In genomic region chr5:143252791-143253185, GRCm38 (mm10) we compare ENCODE assay signal across 12 mouse cellular contexts. TPM values are rescaled to one million over a fixed set of nuclear protein-coding genes. Genes with fewer than 3 reads are reported as not detected.
A peak's percentile ranks its signal among the peaks of the same experiment; 100 is the strongest.
DNase-seq lines count a peak whose midpoint lies in the region; ATAC-seq lines count a peak whose summit lies in the region.
"Had no signal": no experiment of that assay in that cellular context is flagged by ENCODE, and none has a peak within 500 bp of the region (broad histone marks: within the 10 kb centered on the region; RNA-seq: fewer than 3 reads in every experiment).

No protein-coding gene starts in this region.

- no peak overlapping the region for H3K27ac ChIP-seq in intestine, embryonic 14.5 days (ENCODE audit: low read depth)
- H3K27ac ChIP-seq in intestine, embryonic 16.5 days (ENCODE audit: low read length) = no peak overlapping the region
- H3K27ac ChIP-seq in neural tube, embryonic 12.5 days = no peak overlapping the region
- H3K27ac ChIP-seq in neural tube, embryonic 15.5 days (replicated peaks) = no peak overlapping the region
- H3K27ac ChIP-seq in forebrain, embryonic 15.5 days (replicated peaks) = no peak overlapping the region
- H3K27ac ChIP-seq in neural tube, embryonic 13.5 days (replicated peaks) = no peak overlapping the region

- H3K9ac ChIP-seq in intestine, embryonic 14.5 days (ENCODE audit: low read length) = no peak overlapping the region
- no peak overlapping the region for H3K9ac ChIP-seq in intestine, embryonic 16.5 days (ENCODE audit: low read depth, low read length)
- H3K9ac ChIP-seq in neural tube, embryonic 12.5 days = no peak overlapping the region
- no peak overlapping the region for H3K9ac ChIP-seq in neural tube, embryonic 15.5 days (replicated peaks)
- H3K9ac ChIP-seq in forebrain, embryonic 15.5 days (replicated peaks) = no peak overlapping the region
- H3K9ac ChIP-seq in neural tube, embryonic 13.5 days = no peak overlapping the region

- H3K27me3 ChIP-seq in intestine, embryonic 14.5 days (replicated peaks; ENCODE audit: control insufficient read depth, insufficient read depth, low read length) = peaks cover 62% of the 10 kb centered on the region
- peaks cover 50% of the 10 kb centered on the region for H3K27me3 ChIP-seq in intestine, embryonic 16.5 days (replicated peaks; ENCODE audit: control insufficient read depth, insufficient read depth, low read length)
- peaks cover 67% of the 10 kb centered on the region for H3K27me3 ChIP-seq in neural tube, embryonic 12.5 days (replicated peaks)
- peaks cover 61% of the 10 kb centered on the region for H3K27me3 ChIP-seq in neural tube, embryonic 15.5 days (replicated peaks)
- H3K27me3 ChIP-seq in forebrain, embryonic 15.5 days = peaks cover 40% of the 10 kb centered on the region
- H3K27me3 ChIP-seq in neural tube, embryonic 13.5 days = peaks cover 71% of the 10 kb centered on the region

- peaks cover 36% of the 10 kb centered on the region for H3K36me3 ChIP-seq in intestine, embryonic 14.5 days (ENCODE audit: control insufficient read depth, insufficient read depth, low read length)
- peaks cover 11% of the 10 kb centered on the region for H3K36me3 ChIP-seq in intestine, embryonic 16.5 days (ENCODE audit: control insufficient read depth, insufficient read depth, low read length)
- peaks cover 71% of the 10 kb centered on the region for H3K36me3 ChIP-seq in neural tube, embryonic 12.5 days
- H3K36me3 ChIP-seq in neural tube, embryonic 15.5 days = peaks cover 71% of the 10 kb centered on the region
- peaks cover 62% of the 10 kb centered on the region for H3K36me3 ChIP-seq in forebrain, embryonic 15.5 days
- H3K36me3 ChIP-seq in neural tube, embryonic 13.5 days = peaks cover 95% of the 10 kb centered on the region

- DNase-seq in intestine, embryonic 14.5 days (ENCODE audit: low spot score) = no peak
- DNase-seq in adrenal gland, adult 18-20 months (ENCODE audit: low spot score in 2 of 2) = no peak
- no peak for DNase-seq in ovary, postnatal 36 days (ENCODE audit: low spot score)
- DNase-seq: adrenal gland, adult 8-10 months had no signal

- ATAC-seq in intestine, embryonic 14.5 days (replicated peaks; ENCODE audit: low FRiP score, low TSS enrichment, low read depth) = no peak
- no peak for ATAC-seq in intestine, embryonic 16.5 days
- ATAC-seq in neural tube, embryonic 12.5 days (ENCODE audit: low FRiP score, low read depth) = no peak
- no peak for ATAC-seq in neural tube, embryonic 15.5 days (ENCODE audit: low FRiP score)
- no peak for ATAC-seq in forebrain, embryonic 15.5 days (replicated peaks)
- no peak for ATAC-seq in neural tube, embryonic 13.5 days (ENCODE audit: low read depth)

- H3K4me2 ChIP-seq in intestine, embryonic 14.5 days (ENCODE audit: low read length) = no peak overlapping the region
- H3K4me2 ChIP-seq in intestine, embryonic 16.5 days (ENCODE audit: low read depth, low read length) = no peak overlapping the region
- H3K4me2 ChIP-seq in neural tube, embryonic 12.5 days (replicated peaks) = no peak overlapping the region; the same call in 1 of the 2 replicates
- no peak overlapping the region for H3K4me2 ChIP-seq in neural tube, embryonic 15.5 days
- H3K4me2 ChIP-seq in forebrain, embryonic 15.5 days (replicated peaks) = no peak overlapping the region
- peak overlapping the region; percentile 55; the same call in 1 of the 2 replicates for H3K4me2 ChIP-seq in neural tube, embryonic 13.5 days

- WGBS in intestine, embryonic 14.5 days = 41% methylated on average over 18 of the region's 18 CpGs
- 51% methylated on average over 18 of the region's 18 CpGs for WGBS in intestine, embryonic 16.5 days
- 22% methylated on average over 18 of the region's 18 CpGs for WGBS in neural tube, embryonic 12.5 days
- 44% methylated on average over 18 of the region's 18 CpGs for WGBS in neural tube, embryonic 15.5 days
- WGBS in forebrain, embryonic 15.5 days = 50% methylated on average over 18 of the region's 18 CpGs
- WGBS in neural tube, embryonic 13.5 days = 21% methylated on average over 18 of the region's 18 CpGs

- H3K4me3 ChIP-seq in intestine, embryonic 14.5 days (ENCODE audit: low read depth, low read length) = peak overlapping the region; percentile 33; the same call in 1 of the 2 replicates
- no peak overlapping the region for H3K4me3 ChIP-seq in intestine, embryonic 16.5 days (ENCODE audit: low read length)
- 0 out of 2 replicates have a peak overlapping the region, but pooled peaks have one; percentile 31 for H3K4me3 ChIP-seq in neural tube, embryonic 12.5 days
- no peak overlapping the region for H3K4me3 ChIP-seq in neural tube, embryonic 15.5 days (replicated peaks)
- H3K4me3 ChIP-seq in forebrain, embryonic 15.5 days = peak overlapping the region; percentile 35; the same call in 1 of the 2 replicates
- peak overlapping the region; percentile 29 for H3K4me3 ChIP-seq in neural tube, embryonic 13.5 days

- H3K9me3 ChIP-seq in intestine, embryonic 14.5 days (ENCODE audit: control insufficient read depth, low read length) = no peaks in the 10 kb centered on the region
- H3K9me3 ChIP-seq in intestine, embryonic 16.5 days (ENCODE audit: control insufficient read depth, low read length) = peaks cover 4% of the 10 kb centered on the region
- H3K9me3 ChIP-seq in neural tube, embryonic 12.5 days = no peaks in the 10 kb centered on the region
- no peaks in the 10 kb centered on the region for H3K9me3 ChIP-seq in neural tube, embryonic 15.5 days (replicated peaks)
- no peaks in the 10 kb centered on the region for H3K9me3 ChIP-seq in forebrain, embryonic 15.5 days
- H3K9me3 ChIP-seq in neural tube, embryonic 13.5 days = no peaks in the 10 kb centered on the region

- H3K4me1 ChIP-seq in intestine, embryonic 14.5 days (replicated peaks; ENCODE audit: control insufficient read depth, insufficient read depth, low read length) = peaks cover 4% of the 10 kb centered on the region
- H3K4me1 ChIP-seq in intestine, embryonic 16.5 days (ENCODE audit: control insufficient read depth, insufficient read depth, low read length) = peaks cover 14% of the 10 kb centered on the region
- H3K4me1 ChIP-seq in neural tube, embryonic 12.5 days = peaks cover 18% of the 10 kb centered on the region
- H3K4me1 ChIP-seq in neural tube, embryonic 15.5 days = peaks cover 19% of the 10 kb centered on the region
- peaks cover 20% of the 10 kb centered on the region for H3K4me1 ChIP-seq in forebrain, embryonic 15.5 days
- peaks cover 25% of the 10 kb centered on the region for H3K4me1 ChIP-seq in neural tube, embryonic 13.5 days (replicated peaks)

RNA-seq across cellular contexts. Expression of gene Zfp316, which starts 17.0 kb away (rescaled TPM):
- 1.2 and 2.0 TPM in 2 replicates for polyA plus RNA-seq in intestine, embryonic 14.5 days (2014; fragmentation: Nextera tagmentation; extraction: Ambion mirVana)
- polyA plus RNA-seq in intestine, embryonic 16.5 days (2015; fragmentation: Nextera tagmentation; extraction: Ambion mirVana) = 0.43 and 0.56 TPM in 2 replicates
- polyA plus RNA-seq in neural tube, embryonic 12.5 days (2016; fragmentation: Nextera tagmentation; extraction: Ambion mirVana) = 17.3 and 17.4 TPM in 2 replicates
- polyA plus RNA-seq in neural tube, embryonic 15.5 days (2015; fragmentation: Nextera tagmentation; extraction: Ambion mirVana) = 8.0 and 9.7 TPM in 2 replicates
- 12.7 and 13.6 TPM in 2 replicates for polyA plus RNA-seq in forebrain, embryonic 15.5 days (2015; fragmentation: Nextera tagmentation; extraction: Ambion mirVana)
- polyA plus RNA-seq in neural tube, embryonic 13.5 days (2015; fragmentation: Nextera tagmentation; extraction: Ambion mirVana) = 10.1 and 10.5 TPM in 2 replicates
- total RNA-seq in adrenal gland, adult 18-20 months (2021) = 1 to 10 TPM; 6.1 to 7.7 TPM

RNA-seq across cellular contexts. Expression of gene Zfp12, which starts 17.8 kb away (rescaled TPM):
- 14.0 and 16.6 TPM in 2 replicates for polyA plus RNA-seq in intestine, embryonic 14.5 days (2014; fragmentation: Nextera tagmentation; extraction: Ambion mirVana)
- polyA plus RNA-seq in intestine, embryonic 16.5 days (2015; fragmentation: Nextera tagmentation; extraction: Ambion mirVana) = 7.4 and 8.0 TPM in 2 replicates
- 28.1 and 29.3 TPM in 2 replicates for polyA plus RNA-seq in neural tube, embryonic 12.5 days (2016; fragmentation: Nextera tagmentation; extraction: Ambion mirVana)
- polyA plus RNA-seq in neural tube, embryonic 15.5 days (2015; fragmentation: Nextera tagmentation; extraction: Ambion mirVana) = 17.3 and 19.0 TPM in 2 replicates
- polyA plus RNA-seq in forebrain, embryonic 15.5 days (2015; fragmentation: Nextera tagmentation; extraction: Ambion mirVana) = 27.1 and 28.8 TPM in 2 replicates
- polyA plus RNA-seq in neural tube, embryonic 13.5 days (2015; fragmentation: Nextera tagmentation; extraction: Ambion mirVana) = 22.0 and 23.6 TPM in 2 replicates
- 10 to 100 TPM; 21.2 to 22.1 TPM for total RNA-seq in adrenal gland, adult 18-20 months (2021)

RNA-seq across cellular contexts. Expression of gene Spdye4a, which starts 26.1 kb away (rescaled TPM):
- not detected in 2 replicates for polyA plus RNA-seq in intestine, embryonic 14.5 days (2014; fragmentation: Nextera tagmentation; extraction: Ambion mirVana)
- not detected in 2 replicates for polyA plus RNA-seq in intestine, embryonic 16.5 days (2015; fragmentation: Nextera tagmentation; extraction: Ambion mirVana)
- polyA plus RNA-seq in neural tube, embryonic 12.5 days (2016; fragmentation: Nextera tagmentation; extraction: Ambion mirVana) = not detected in 2 replicates
- not detected in 2 replicates for polyA plus RNA-seq in neural tube, embryonic 15.5 days (2015; fragmentation: Nextera tagmentation; extraction: Ambion mirVana)
- not detected in 2 replicates for polyA plus RNA-seq in forebrain, embryonic 15.5 days (2015; fragmentation: Nextera tagmentation; extraction: Ambion mirVana)
- polyA plus RNA-seq in neural tube, embryonic 13.5 days (2015; fragmentation: Nextera tagmentation; extraction: Ambion mirVana) = not detected in 2 replicates
- not detected for total RNA-seq in adrenal gland, adult 18-20 months (2021)
- total RNA-seq: adrenal gland, adult 8-10 months; left cerebral cortex, postnatal 4 days; MEL had no signal
- polyA plus RNA-seq: small intestine, adult 2 months had no signal

RNA-seq across cellular contexts. Expression of gene Zfp853, which starts 40.6 kb away (rescaled TPM):
- polyA plus RNA-seq in intestine, embryonic 14.5 days (2014; fragmentation: Nextera tagmentation; extraction: Ambion mirVana) = not detected in 2 replicates
- not detected in 2 replicates for polyA plus RNA-seq in intestine, embryonic 16.5 days (2015; fragmentation: Nextera tagmentation; extraction: Ambion mirVana)
- 0.13 TPM in 1 of 2 replicates, not detected in the other for polyA plus RNA-seq in neural tube, embryonic 12.5 days (2016; fragmentation: Nextera tagmentation; extraction: Ambion mirVana)
- 0.23 and 0.31 TPM in 2 replicates for polyA plus RNA-seq in neural tube, embryonic 15.5 days (2015; fragmentation: Nextera tagmentation; extraction: Ambion mirVana)
- 0.08 TPM in 1 of 2 replicates, not detected in the other for polyA plus RNA-seq in forebrain, embryonic 15.5 days (2015; fragmentation: Nextera tagmentation; extraction: Ambion mirVana)
- 0.10 and 0.11 TPM in 2 replicates for polyA plus RNA-seq in neural tube, embryonic 13.5 days (2015; fragmentation: Nextera tagmentation; extraction: Ambion mirVana)
- under 1 TPM; 0.17 to 0.38 TPM for total RNA-seq in adrenal gland, adult 18-20 months (2021)

Comparison
In these comparisons a context has a peak if more than half of its experiments do, and no peak if none do; other contexts are left out.
1. H3K4me3 ChIP-seq: peak in intestine, embryonic 14.5 days (single experiment), neural tube, embryonic 12.5 days (single experiment), forebrain, embryonic 15.5 days (single experiment) and neural tube, embryonic 13.5 days (single experiment); none in intestine, embryonic 16.5 days (single experiment) and neural tube, embryonic 15.5 days (single experiment).